Mouse (Mus musculus) hindbrain, embryonic 16.5 days (tissue): ENCODE results near the gene Proca1. TPM values are rescaled to one million over a fixed set of nuclear protein-coding genes. Genes with fewer than 3 reads are reported as not detected.

ENCODE experiments used
- ATAC-seq: fragments of 200-750 bp; cut with Nextera tagmentation; 2 replicates; pipeline ENCODE4 v1.8.0; 2017; ENCODE audit warnings: moderate TSS enrichment, moderate library complexity
- H3K27ac ChIP-seq: fragments of 300-500 bp; sonication (generic); 2 replicates; pipeline ENCODE4 v1.5.1; 2014; ENCODE audit warnings: low read depth, mild to moderate bottlenecking, control low read depth, low read length, moderate library complexity
- H3K27me3 ChIP-seq: fragments of 300-500 bp; sonication (generic); replicated peaks from 2 replicates; pipeline ENCODE4 v1.6.1; 2014; ENCODE audit warnings: low read length; ENCODE audit not compliant: control insufficient read depth, insufficient read depth
- H3K36me3 ChIP-seq: fragments of 300-500 bp; sonication (generic); 2 replicates; pipeline ENCODE4 v1.6.1; 2014; ENCODE audit warnings: mild to moderate bottlenecking, low read length, moderate library complexity, mixed read lengths; ENCODE audit not compliant: control insufficient read depth, insufficient read depth
- H3K4me1 ChIP-seq: fragments of 300-500 bp; sonication (generic); 2 replicates; pipeline ENCODE4 v1.6.1; 2014; ENCODE audit warnings: low read depth, low read length; ENCODE audit not compliant: control insufficient read depth, insufficient read depth
- H3K4me2 ChIP-seq: fragments of 300-500 bp; sonication (generic); 2 replicates; pipeline ENCODE4 v1.6.1; 2014; ENCODE audit warnings: mild to moderate bottlenecking, low read length, control low read depth, moderate library complexity
- H3K4me3 ChIP-seq: fragments of 300-500 bp; sonication (generic); 2 replicates; pipeline ENCODE4 v1.5.1; 2014; ENCODE audit warnings: mild to moderate bottlenecking, low read length, control low read depth, moderate library complexity
- H3K9ac ChIP-seq: fragments of 300-500 bp; sonication (generic); 2 replicates; pipeline ENCODE4 v1.6.1; 2014; ENCODE audit warnings: low read depth, mild to moderate bottlenecking, control low read depth, low read length, moderate library complexity
- H3K9me3 ChIP-seq: fragments of 300-500 bp; sonication (generic); 2 replicates; pipeline ENCODE4 v1.6.1; 2014; ENCODE audit warnings: mild to moderate bottlenecking, low read length, moderate library complexity; ENCODE audit not compliant: control insufficient read depth
- WGBS: fragments of 180-500 bp; shearing (Covaris S2); extraction: QIAGEN DNeasy Blood & Tissue Kit; methylation state at CpG from one replicate; pipeline ENCODE4 v1.1.7; 2014; 5-methylcytosine and 5-hydroxymethylcytosine counted together
- polyA plus RNA-seq: library from polyadenylated mRNA; unstranded; fragments of >200 nt; fragmentation: Nextera tagmentation; extraction: Ambion mirVana; gene quantifications from 2 replicates; pipeline ENCODE4 v1.2.1, GENCODE M21; 2015

The Proca1 gene
- polyA plus RNA-seq, 1 experiment from 2014 or later: 4.0 TPM

- Histone ChIP-seq H3K27me3 (no peaks in the 10 kb centered on the region), H3K4me1 (no peaks in the 10 kb centered on the region), H3K4me2 (no peak overlapping the region), H3K9me3 (no peaks in the 10 kb centered on the region), H3K4me3 (no peak overlapping the region), H3K36me3 (peaks cover 77% of the 10 kb centered on the region), H3K27ac (no peak overlapping the region), H3K9ac (no peak overlapping the region)
- ATAC-seq: no peak
- WGBS: 93% methylated on average over 4 of the region's 4 CpGs
These were observed 30.4 kb downstream of the Proca1 start for GRCm38 (mm10) chr11:78223586-78223985.

- Histone ChIP-seq H3K4me1 (no peaks in the 10 kb centered on the region), H3K4me3 (no peak overlapping the region), H3K4me2 (no peak overlapping the region), H3K9ac (no peak overlapping the region), H3K27me3 (no peaks in the 10 kb centered on the region), H3K36me3 (peaks cover 61% of the 10 kb centered on the region), H3K9me3 (no peaks in the 10 kb centered on the region), H3K27ac (no peak overlapping the region)
- no peak for ATAC-seq
- 96% methylated on average over 6 of the region's 6 CpGs for WGBS
These were observed 38.3 kb downstream of the Proca1 start for GRCm38 (mm10) chr11:78231518-78231917.

GRCm38 (mm10) chr11:78240193-78240857 is 47.1 kb downstream of the Proca1 start:
- Histone ChIP-seq H3K4me3 (no peak overlapping the region), H3K9ac (no peak overlapping the region), H3K36me3 (peaks cover 6% of the 10 kb centered on the region; the same call in 1 of the 2 replicates), H3K9me3 (no peaks in the 10 kb centered on the region), H3K4me1 (peaks cover 18% of the 10 kb centered on the region), H3K27ac (no peak overlapping the region), H3K27me3 (no peaks in the 10 kb centered on the region), H3K4me2 (peak overlapping the region; percentile 21)
- ATAC-seq: peak; percentile 11; the same call in 1 of the 2 replicates
- WGBS: 81% methylated on average over 9 of the region's 9 CpGs

GRCm38 (mm10) chr11:78245261-78245626 is 52.1 kb downstream of the Proca1 start:
- Histone ChIP-seq H3K27ac (peak overlapping the region; percentile 99), H3K4me3 (peak overlapping the region; percentile 99), H3K9me3 (no peaks in the 10 kb centered on the region), H3K9ac (peak overlapping the region; percentile 93), H3K27me3 (no peaks in the 10 kb centered on the region), H3K4me1 (peaks cover 38% of the 10 kb centered on the region), H3K4me2 (peak overlapping the region; percentile 85), H3K36me3 (peaks cover 3% of the 10 kb centered on the region; the same call in 1 of the 2 replicates)
- under 1% methylated on average over 19 of the region's 19 CpGs for WGBS
- no peak; the same call in 1 of the 2 replicates for ATAC-seq

- Histone ChIP-seq H3K4me3 (peak within 1 kb of the TSS; percentile 99), H3K36me3 (no peaks in the 10 kb centered on the region; the same call in 1 of the 2 replicates), H3K9me3 (no peaks in the 10 kb centered on the region), H3K4me1 (peaks cover 38% of the 10 kb centered on the region), H3K27ac (peak within 1 kb of the TSS; percentile 99), H3K4me2 (peak within 1 kb of the TSS; percentile 85), H3K9ac (peak within 1 kb of the TSS; percentile 93), H3K27me3 (no peaks in the 10 kb centered on the region)
- peak; percentile 95 for ATAC-seq
- under 1% methylated on average over 50 of the region's 50 CpGs for WGBS
These were observed 52.6 kb downstream of the Proca1 start, which contains the start of the genes Sdf2 and Supt6 for GRCm38 (mm10) chr11:78245627-78246317. Sdf2 (plus strand) TSS chr11:78245746. Supt6 (minus strand) TSS chr11:78245987.

- Histone ChIP-seq H3K9me3 (no peaks in the 10 kb centered on the region), H3K4me3 (peak overlapping the region; percentile 99), H3K4me2 (peak overlapping the region; percentile 85), H3K4me1 (peaks cover 38% of the 10 kb centered on the region), H3K9ac (peak overlapping the region; percentile 93), H3K27ac (peak overlapping the region; percentile 99), H3K27me3 (no peaks in the 10 kb centered on the region), H3K36me3 (no peaks in the 10 kb centered on the region; the same call in 1 of the 2 replicates)
- ATAC-seq: no peak
- 53% methylated on average over 7 of the region's 7 CpGs for WGBS
These were observed 53.3 kb downstream of the Proca1 start for GRCm38 (mm10) chr11:78246318-78247011.

- 81% methylated on average over 3 of the region's 3 CpGs for WGBS
These were observed 53.8 kb downstream of the Proca1 start for GRCm38 (mm10) chr11:78247012-78247348.

GRCm38 (mm10) chr11:78247727-78248140 is 54.5 kb downstream of the Proca1 start:
- H3K27me3 ChIP-seq: no peaks in the 10 kb centered on the region
- H3K9me3 ChIP-seq: no peaks in the 10 kb centered on the region
- H3K9ac ChIP-seq: no peak overlapping the region
- WGBS: 52% methylated on average over 4 of the region's 4 CpGs
- no peak for ATAC-seq
- H3K4me2 ChIP-seq: no peak overlapping the region
- no peak overlapping the region for H3K27ac ChIP-seq
- H3K4me1 ChIP-seq: peaks cover 35% of the 10 kb centered on the region
- H3K36me3 ChIP-seq: peaks cover 5% of the 10 kb centered on the region
- no peak overlapping the region for H3K4me3 ChIP-seq

More at GRCm38 (mm10) chr11:78247012-78247348, 53.8 kb downstream of the Proca1 start:
- Histone ChIP-seq H3K4me1 (peaks cover 38% of the 10 kb centered on the region), H3K9me3 (no peaks in the 10 kb centered on the region), H3K9ac (no peak overlapping the region; the same call in 1 of the 2 replicates), H3K4me3 (no peak overlapping the region), H3K36me3 (no peaks in the 10 kb centered on the region; the same call in 1 of the 2 replicates), H3K27ac (no peak overlapping the region), H3K27me3 (no peaks in the 10 kb centered on the region), H3K4me2 (peak overlapping the region; percentile 85)
- ATAC-seq: no peak
